Mouse (Mus musculus) B cell, adult 2 months (primary cell): ENCODE results near the gene Ctso.

Experiments
- DNase-seq, 2 experiments: peaks; one replicate each; pipeline ENCODE4 v3.0.0; 2022

Gene Ctso

GRCm38 (mm10) chr3:81957484-81957883 is 25.1 kb downstream of the Ctso start:
- DNase-seq = no peak

GRCm38 (mm10) chr3:81961336-81961735 is 28.9 kb downstream of the Ctso start:
- no peak for DNase-seq

GRCm38 (mm10) chr3:81963768-81964167 is 31.4 kb downstream of the Ctso start:
- DNase-seq = no peak

GRCm38 (mm10) chr3:81964596-81964995 is 32.2 kb downstream of the Ctso start:
- no peak for DNase-seq

- DNase-seq = no peak
Measured at GRCm38 (mm10) chr3:81975607-81976006, 43.2 kb downstream of the Ctso start.

GRCm38 (mm10) chr3:81976102-81976501 is 43.7 kb downstream of the Ctso start, which contains the start of gene Tdo2:
Gene Tdo2 (minus strand): TSS chr3:81976202.
- DNase-seq = no peak

GRCm38 (mm10) chr3:81981576-81981975 is 49.2 kb downstream of the Ctso start:
- no peak for DNase-seq

GRCm38 (mm10) chr3:81981990-81982389 is 49.6 kb downstream of the Ctso start, which contains the start of gene Asic5:
Gene Asic5 (plus strand): TSS chr3:81982290.
- DNase-seq = no peak

- DNase-seq = no peak
Measured at GRCm38 (mm10) chr3:81983120-81983895, 50.9 kb downstream of the Ctso start.

- no peak for DNase-seq
Measured at GRCm38 (mm10) chr3:81985100-81985499, 52.7 kb downstream of the Ctso start.

- DNase-seq = no peak
Measured at GRCm38 (mm10) chr3:81986103-81986502, 53.7 kb downstream of the Ctso start.

GRCm38 (mm10) chr3:81987628-81988027 is 55.2 kb downstream of the Ctso start:
- no peak for DNase-seq

- no peak for DNase-seq
Measured at GRCm38 (mm10) chr3:81989692-81990141, 57.3 kb downstream of the Ctso start.

- no peak for DNase-seq
Measured at GRCm38 (mm10) chr3:81990531-81990930, 58.1 kb downstream of the Ctso start.

GRCm38 (mm10) chr3:81995371-81995770 is 63.0 kb downstream of the Ctso start:
- no peak for DNase-seq

- peak; percentile 18 to 38 for DNase-seq
Measured at GRCm38 (mm10) chr3:81995988-81996387, 63.6 kb downstream of the Ctso start.
